Mouse (Mus musculus): ENCODE measurements at regions not wholly inside any gene's neighbourhood (a gene's known extent, or its start where the extent isn't known, plus 50 kb on each side); places are given as distances from the start of the nearest gene placed in this dataset.

- TF ChIP-seq CTCF (IDR thresholded peaks at IDR 0.05; ENCODE audit: borderline replicate concordance, extremely low read depth, insufficient read depth, insufficient read length) (no peak), POLR2A (IDR thresholded peaks at IDR 0.05; ENCODE audit: borderline replicate concordance, extremely low read depth, insufficient read depth, insufficient read length, poor library complexity, severe bottlenecking) (no peak)
Measured at GRCm38 (mm10) chr17:9764701-9765359, 95.3 kb upstream of the Pabpc6 start.
